Mouse (Mus musculus): ENCODE results near the gene Ddx4. TPM values are rescaled to one million over a fixed set of nuclear protein-coding genes. Genes with fewer than 3 reads are reported as not detected.

The Ddx4 gene
- polyA plus RNA-seq (2015; fragmentation: Nextera tagmentation; extraction: Ambion mirVana) = 0.41 and 0.85 TPM in 2 replicates

DNA sequence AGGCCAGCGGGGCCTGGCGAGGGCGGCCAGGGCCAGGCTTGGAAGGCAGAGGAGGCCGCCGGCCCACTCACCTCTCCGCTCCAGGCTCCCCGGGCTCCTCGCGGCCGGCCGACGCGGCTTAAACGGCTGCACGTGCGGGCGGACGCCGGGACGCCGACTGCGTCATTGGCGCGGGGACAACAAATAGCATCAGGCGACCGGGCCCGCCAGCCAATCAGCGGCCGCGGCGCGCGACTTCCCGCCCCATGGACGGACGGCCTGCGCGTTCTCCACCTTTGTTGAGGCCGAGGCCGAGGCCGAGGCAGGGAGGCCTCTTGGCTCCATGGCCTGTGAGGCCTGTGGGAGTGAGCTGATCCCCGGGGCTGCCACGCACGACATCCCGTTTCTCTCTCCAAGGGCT lies at the start of gene Ddx4:
TSS of gene Ddx4 (minus strand) at position 271 of the 400 bp plus-strand sequence.
- 71% methylated on average over 45 of the region's 45 CpGs for WGBS
- no peak for ATAC-seq (ENCODE audit: insufficient number of reproducible peaks, insufficient read depth, low FRiP score, low TSS enrichment, low read depth)
- no peaks in the 10 kb centered on the region for H3K4me1 ChIP-seq
- H3K27ac ChIP-seq = no peak within 1 kb of the TSS
- H3K36me3 ChIP-seq = no peaks in the 10 kb centered on the region
- no peak within 1 kb of the TSS for H3K4me3 ChIP-seq
- no peaks in the 10 kb centered on the region for H3K27me3 ChIP-seq
- peaks cover 10% of the 10 kb centered on the region for H3K9me3 ChIP-seq
- H3K4me2 ChIP-seq = no peak within 1 kb of the TSS
- no peak within 1 kb of the TSS for H3K9ac ChIP-seq

DNA sequence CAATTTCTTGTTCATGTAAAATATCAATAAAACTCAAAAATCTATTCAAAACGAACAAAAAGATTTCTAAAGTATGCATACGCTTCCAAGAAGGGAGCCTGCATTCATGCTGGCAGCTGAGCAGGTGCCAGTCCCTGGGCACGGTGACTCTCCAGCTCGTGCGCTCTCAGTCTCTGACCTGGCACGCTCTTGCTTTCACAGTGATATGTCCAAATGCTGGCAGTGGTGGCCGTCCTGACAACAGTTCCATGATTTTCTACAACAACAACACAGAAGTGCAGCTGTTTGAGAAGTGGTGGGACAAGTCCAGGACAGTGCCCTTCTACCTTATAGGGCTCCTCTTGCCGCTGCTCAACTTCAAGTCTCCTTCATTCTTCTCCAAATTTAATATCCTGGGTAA lies 49.0 kb upstream of the Ddx4 start:
- no peaks in the 10 kb centered on the region for H3K4me1 ChIP-seq
- no peak overlapping the region for H3K4me2 ChIP-seq
- ATAC-seq (ENCODE audit: insufficient number of reproducible peaks, insufficient read depth, low FRiP score, low TSS enrichment, low read depth) = no peak
- no peak overlapping the region for H3K4me3 ChIP-seq
- no peaks in the 10 kb centered on the region for H3K27me3 ChIP-seq
- peaks cover 11% of the 10 kb centered on the region for H3K36me3 ChIP-seq
- WGBS = 89% methylated on average over 8 of the region's 8 CpGs
- H3K9ac ChIP-seq = no peak overlapping the region
- no peak overlapping the region for H3K27ac ChIP-seq
- H3K9me3 ChIP-seq = no peaks in the 10 kb centered on the region

DNA sequence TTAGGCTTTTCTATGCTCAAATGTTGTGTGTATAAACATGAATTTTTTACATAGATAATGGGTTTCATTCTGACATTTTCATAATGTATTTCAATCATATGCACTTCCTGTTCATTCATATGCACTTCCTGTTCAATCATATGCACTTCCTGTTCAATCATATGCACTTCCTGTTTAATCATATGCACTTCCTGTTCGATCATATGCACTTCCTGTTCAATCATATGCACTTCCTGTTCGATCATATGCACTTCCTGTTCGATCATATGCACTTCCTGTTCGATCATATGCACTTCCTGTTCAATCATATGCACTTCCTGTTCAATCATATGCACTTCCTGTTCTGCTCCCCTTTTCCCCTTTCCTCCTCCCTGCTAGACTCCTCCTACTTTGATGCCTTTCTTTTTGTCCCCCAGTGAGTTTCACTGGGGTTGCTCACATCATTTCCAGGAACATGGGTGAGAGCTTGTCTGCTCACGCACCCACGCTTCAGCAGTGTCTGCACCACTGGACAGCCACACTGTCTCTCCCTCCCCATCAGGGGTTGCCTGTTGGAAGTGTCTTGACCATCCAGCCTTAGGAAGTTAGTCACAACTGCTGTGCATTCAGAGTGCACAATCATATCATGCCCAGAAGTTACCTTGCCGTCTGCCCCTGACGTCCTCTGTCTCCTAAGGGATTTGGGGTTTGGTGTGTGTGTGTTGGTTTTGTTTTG lies 43.4 kb upstream of the Ddx4 start:
- Histone ChIP-seq H3K36me3 (peaks cover 24% of the 10 kb centered on the region), H3K9me3 (peaks cover 4% of the 10 kb centered on the region), H3K9ac (no peak overlapping the region), H3K4me2 (no peak overlapping the region), H3K27ac (no peak overlapping the region), H3K27me3 (no peaks in the 10 kb centered on the region), H3K4me1 (no peaks in the 10 kb centered on the region), H3K4me3 (no peak overlapping the region)
- 94% methylated on average over 8 of the region's 8 CpGs for WGBS
- ATAC-seq (ENCODE audit: insufficient number of reproducible peaks, insufficient read depth, low FRiP score, low TSS enrichment, low read depth) = no peak

DNA sequence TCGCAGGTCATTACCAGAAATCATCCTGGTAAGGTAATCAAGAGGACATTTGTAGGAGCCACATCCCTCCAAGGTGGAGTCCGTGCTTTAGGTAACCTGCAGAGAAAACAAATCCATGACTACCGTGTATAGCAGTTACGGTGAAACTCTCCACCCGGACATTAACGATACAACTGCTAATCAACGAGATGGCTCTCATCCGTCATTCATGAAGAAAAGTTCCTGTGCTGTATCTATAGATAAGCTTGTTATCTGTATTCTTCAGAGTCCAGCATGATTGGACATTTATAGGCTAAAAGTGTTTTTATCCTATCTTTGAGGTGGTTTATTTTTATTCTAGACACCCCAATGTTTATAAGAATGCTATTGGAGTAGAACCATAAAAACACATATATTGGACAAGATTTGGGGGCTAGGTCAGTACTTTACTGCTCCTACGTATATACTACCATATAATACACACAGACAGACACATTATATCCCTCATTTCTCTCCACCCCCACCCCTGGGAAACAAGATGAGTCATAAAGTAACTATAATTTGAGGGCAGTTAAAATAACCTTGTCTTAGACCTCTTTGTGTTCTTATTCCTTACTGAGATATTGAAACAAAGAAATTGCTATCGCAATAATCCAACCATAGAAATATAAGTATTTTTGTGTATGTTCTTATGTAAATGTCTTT lies 40.7 kb upstream of the Ddx4 start:
- H3K9me3 ChIP-seq = peaks cover 4% of the 10 kb centered on the region
- H3K9ac ChIP-seq = no peak overlapping the region
- ATAC-seq (ENCODE audit: insufficient number of reproducible peaks, insufficient read depth, low FRiP score, low TSS enrichment, low read depth) = no peak
- no peak overlapping the region for H3K27ac ChIP-seq
- WGBS = 91% methylated on average over 10 of the region's 10 CpGs
- no peak overlapping the region for H3K4me3 ChIP-seq
- H3K27me3 ChIP-seq = no peaks in the 10 kb centered on the region
- peaks cover 12% of the 10 kb centered on the region for H3K36me3 ChIP-seq
- H3K4me1 ChIP-seq = no peaks in the 10 kb centered on the region
- H3K4me2 ChIP-seq = no peak overlapping the region

DNA sequence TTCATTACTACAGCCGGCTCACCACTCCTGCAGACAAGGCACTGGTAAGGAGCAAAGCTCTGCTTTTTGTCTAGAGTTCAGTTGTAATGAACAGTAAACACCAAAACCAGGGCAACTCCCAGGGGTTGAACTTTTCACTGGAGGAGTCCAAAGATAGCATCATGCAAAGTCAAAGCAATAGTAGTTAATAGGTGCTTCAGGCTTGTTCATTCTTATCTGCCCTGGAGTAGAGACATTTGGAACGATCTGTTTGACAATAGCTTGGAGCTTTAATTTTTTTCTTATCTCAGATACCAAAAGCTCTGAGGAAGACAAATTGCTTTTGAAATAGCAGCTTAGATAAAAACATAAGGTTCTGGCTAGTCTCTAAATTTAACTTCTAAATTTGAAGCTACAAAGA lies 33.9 kb upstream of the Ddx4 start:
- Histone ChIP-seq H3K4me1 (no peaks in the 10 kb centered on the region), H3K9me3 (no peaks in the 10 kb centered on the region), H3K9ac (no peak overlapping the region), H3K27ac (no peak overlapping the region), H3K36me3 (no peaks in the 10 kb centered on the region), H3K4me2 (no peak overlapping the region), H3K27me3 (no peaks in the 10 kb centered on the region), H3K4me3 (no peak overlapping the region)
- no peak for ATAC-seq (ENCODE audit: insufficient number of reproducible peaks, insufficient read depth, low FRiP score, low TSS enrichment, low read depth)
- WGBS = 87% methylated on average over 2 of the region's 2 CpGs

DNA sequence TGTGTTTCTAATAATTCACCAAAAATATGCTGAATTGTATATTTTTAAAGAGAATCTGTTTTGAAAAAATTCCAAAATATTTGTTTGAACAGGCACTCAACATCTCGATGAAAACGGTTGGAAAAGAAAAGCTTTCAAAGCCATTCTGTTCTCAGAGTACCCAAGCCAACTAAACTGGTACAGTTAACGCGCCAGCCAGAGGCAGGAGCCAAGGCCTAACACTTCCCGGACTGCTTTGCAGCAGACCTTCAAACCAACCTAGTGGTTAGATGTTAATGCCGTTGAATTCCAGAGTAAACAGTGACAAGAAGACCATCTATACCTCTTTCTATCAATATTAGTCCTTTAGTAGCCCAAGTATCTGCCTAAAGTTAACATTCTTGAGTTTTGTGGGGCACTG lies 31.7 kb upstream of the Ddx4 start:
- no peaks in the 10 kb centered on the region for H3K4me1 ChIP-seq
- H3K27ac ChIP-seq = no peak overlapping the region
- H3K4me3 ChIP-seq = no peak overlapping the region
- H3K27me3 ChIP-seq = no peaks in the 10 kb centered on the region
- H3K4me2 ChIP-seq = no peak overlapping the region
- WGBS = 76% methylated on average over 6 of the region's 6 CpGs
- ATAC-seq (ENCODE audit: insufficient number of reproducible peaks, insufficient read depth, low FRiP score, low TSS enrichment, low read depth) = no peak
- no peak overlapping the region for H3K9ac ChIP-seq
- H3K9me3 ChIP-seq = no peaks in the 10 kb centered on the region
- no peaks in the 10 kb centered on the region for H3K36me3 ChIP-seq

DNA sequence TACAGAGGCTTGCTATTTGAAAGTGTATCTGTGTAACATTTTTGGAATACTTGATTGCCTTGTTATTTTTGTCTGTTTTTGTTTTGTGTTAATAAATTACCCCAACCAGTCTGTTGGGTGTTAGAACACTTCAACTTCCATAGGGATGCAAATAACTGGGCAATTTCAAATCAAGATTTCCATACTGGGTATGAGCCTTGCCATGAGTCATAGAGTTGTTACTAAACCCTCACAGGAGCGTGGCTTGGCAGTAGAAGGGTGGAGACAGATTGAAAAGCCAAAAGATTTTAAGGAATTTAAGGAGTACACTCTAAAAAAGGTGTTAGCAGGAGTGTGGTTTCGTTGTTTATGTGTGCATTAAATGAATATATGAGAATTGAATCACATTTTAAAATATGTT lies 31.0 kb upstream of the Ddx4 start:
- ATAC-seq (ENCODE audit: insufficient number of reproducible peaks, insufficient read depth, low FRiP score, low TSS enrichment, low read depth) = no peak
- Histone ChIP-seq H3K36me3 (no peaks in the 10 kb centered on the region), H3K9me3 (no peaks in the 10 kb centered on the region), H3K27me3 (no peaks in the 10 kb centered on the region), H3K4me3 (no peak overlapping the region), H3K27ac (no peak overlapping the region), H3K4me1 (no peaks in the 10 kb centered on the region), H3K9ac (no peak overlapping the region), H3K4me2 (no peak overlapping the region)
- 79% methylated on average over 2 of the region's 2 CpGs for WGBS

DNA sequence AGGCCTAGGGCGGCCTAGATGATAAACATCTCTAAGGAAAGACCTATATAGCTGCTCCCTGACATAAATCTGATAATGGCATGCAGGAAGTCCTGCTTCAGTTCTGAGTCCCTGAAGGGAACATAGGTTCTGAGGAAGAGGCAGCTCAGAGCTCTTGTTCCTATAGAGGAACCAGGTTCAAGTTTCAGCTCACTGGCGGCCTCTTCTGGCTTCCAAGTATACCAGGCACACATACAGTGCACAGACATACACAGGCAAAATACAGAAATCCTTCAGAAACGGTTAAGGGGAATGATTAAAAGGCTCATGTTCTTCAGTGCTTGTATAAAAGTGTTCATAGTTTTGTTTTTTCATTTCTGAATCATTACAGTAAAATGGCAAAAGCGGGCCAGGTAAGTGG lies 25.9 kb upstream of the Ddx4 start:
- no peaks in the 10 kb centered on the region for H3K27me3 ChIP-seq
- 91% methylated on average over 4 of the region's 4 CpGs for WGBS
- no peak overlapping the region for H3K4me2 ChIP-seq
- no peak overlapping the region for H3K4me3 ChIP-seq
- no peak overlapping the region for H3K27ac ChIP-seq
- H3K4me1 ChIP-seq = no peaks in the 10 kb centered on the region
- no peaks in the 10 kb centered on the region for H3K9me3 ChIP-seq
- no peaks in the 10 kb centered on the region for H3K36me3 ChIP-seq
- ATAC-seq (ENCODE audit: insufficient number of reproducible peaks, insufficient read depth, low FRiP score, low TSS enrichment, low read depth) = no peak
- H3K9ac ChIP-seq = no peak overlapping the region

DNA sequence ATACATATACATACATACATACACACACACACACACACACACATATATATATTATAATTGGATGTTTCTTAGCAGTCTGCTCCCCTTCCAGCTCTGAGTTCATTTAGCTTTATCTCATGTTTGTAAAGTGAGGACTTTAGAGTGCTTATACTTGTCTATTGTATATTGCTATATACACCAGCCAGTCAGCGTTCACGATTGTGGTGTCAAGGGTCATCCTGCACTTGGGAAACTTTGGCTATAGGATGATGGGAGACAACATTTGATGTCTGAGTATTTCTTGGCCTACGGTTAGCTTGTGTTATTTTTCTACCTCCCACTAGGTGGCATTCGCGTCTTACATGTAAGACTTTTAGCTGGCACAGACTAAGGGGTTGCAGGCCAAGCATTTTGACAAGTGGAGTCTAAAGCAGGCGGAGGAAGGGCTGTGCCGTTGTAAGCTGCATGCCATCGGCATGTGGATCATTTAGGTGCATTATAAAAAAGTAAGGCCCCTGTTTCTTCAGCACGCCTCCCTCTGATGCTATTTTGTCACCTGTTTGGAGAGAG lies 21.7 kb upstream of the Ddx4 start:
- H3K4me2 ChIP-seq = no peak overlapping the region
- ATAC-seq (ENCODE audit: insufficient number of reproducible peaks, insufficient read depth, low FRiP score, low TSS enrichment, low read depth) = 0 out of 2 replicates have a peak, but pooled peaks have one; percentile 69
- H3K27me3 ChIP-seq = no peaks in the 10 kb centered on the region
- no peak overlapping the region for H3K27ac ChIP-seq
- WGBS = 13% methylated on average over 9 of the region's 9 CpGs
- no peak overlapping the region for H3K9ac ChIP-seq
- H3K4me3 ChIP-seq = no peak overlapping the region
- no peaks in the 10 kb centered on the region for H3K9me3 ChIP-seq
- H3K4me1 ChIP-seq = no peaks in the 10 kb centered on the region
- 0 out of 2 replicates have a peak, but pooled peaks cover 6% of the 10 kb centered on the region for H3K36me3 ChIP-seq

DNA sequence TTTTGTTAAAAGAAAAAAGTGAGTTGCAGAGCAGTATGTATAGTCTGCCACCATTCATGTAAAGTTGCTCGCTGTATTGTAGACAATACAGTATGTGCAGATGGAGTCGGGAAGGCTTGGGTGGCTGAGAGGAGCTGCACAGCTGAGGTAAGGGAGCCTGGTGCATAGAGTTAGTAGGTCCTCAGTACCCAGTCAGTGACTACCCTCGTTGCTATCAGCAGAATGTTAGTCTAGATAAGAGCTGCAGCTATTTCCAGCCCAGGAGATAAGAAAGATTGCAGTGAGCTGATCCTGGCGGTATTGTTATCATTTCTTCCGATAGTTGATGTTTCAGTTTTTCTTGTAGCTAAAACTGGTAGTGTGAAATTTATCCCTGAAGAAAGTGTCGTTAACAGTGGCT lies 20.5 kb upstream of the Ddx4 start:
- H3K4me3 ChIP-seq = no peak overlapping the region
- no peak overlapping the region for H3K9ac ChIP-seq
- no peaks in the 10 kb centered on the region for H3K9me3 ChIP-seq
- H3K27me3 ChIP-seq = no peaks in the 10 kb centered on the region
- ATAC-seq (ENCODE audit: insufficient number of reproducible peaks, insufficient read depth, low FRiP score, low TSS enrichment, low read depth) = no peak
- H3K4me2 ChIP-seq = no peak overlapping the region
- H3K4me1 ChIP-seq = no peaks in the 10 kb centered on the region
- H3K27ac ChIP-seq = no peak overlapping the region
- H3K36me3 ChIP-seq = 0 out of 2 replicates have a peak, but pooled peaks cover 6% of the 10 kb centered on the region
- 87% methylated on average over 6 of the region's 6 CpGs for WGBS

DNA sequence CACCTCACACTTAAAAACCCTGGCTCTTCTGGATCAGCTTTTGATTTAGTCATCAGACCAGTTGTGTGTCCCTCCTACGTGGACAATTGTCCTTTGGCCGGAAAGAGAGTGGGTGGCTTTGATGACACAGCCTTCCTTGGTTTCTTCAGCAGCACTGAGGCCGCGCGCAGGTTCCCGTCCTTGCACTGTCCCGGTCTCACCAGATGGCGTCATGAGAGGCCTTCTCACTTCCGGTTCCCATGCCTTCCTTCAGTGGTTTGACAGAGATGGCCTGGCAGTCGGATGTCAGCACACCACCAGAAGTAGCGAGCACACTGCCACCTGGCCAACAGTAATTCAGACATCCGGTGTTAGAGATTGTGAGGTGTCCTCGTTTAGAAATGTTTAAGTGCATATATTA lies 19.4 kb upstream of the Ddx4 start:
- Histone ChIP-seq H3K27ac (no peak overlapping the region), H3K27me3 (no peaks in the 10 kb centered on the region), H3K4me1 (no peaks in the 10 kb centered on the region), H3K9me3 (no peaks in the 10 kb centered on the region), H3K4me2 (no peak overlapping the region), H3K9ac (no peak overlapping the region), H3K4me3 (no peak overlapping the region), H3K36me3 (0 out of 2 replicates have a peak, but pooled peaks cover 6% of the 10 kb centered on the region)
- 69% methylated on average over 13 of the region's 13 CpGs for WGBS
- ATAC-seq (ENCODE audit: insufficient number of reproducible peaks, insufficient read depth, low FRiP score, low TSS enrichment, low read depth) = no peak

DNA sequence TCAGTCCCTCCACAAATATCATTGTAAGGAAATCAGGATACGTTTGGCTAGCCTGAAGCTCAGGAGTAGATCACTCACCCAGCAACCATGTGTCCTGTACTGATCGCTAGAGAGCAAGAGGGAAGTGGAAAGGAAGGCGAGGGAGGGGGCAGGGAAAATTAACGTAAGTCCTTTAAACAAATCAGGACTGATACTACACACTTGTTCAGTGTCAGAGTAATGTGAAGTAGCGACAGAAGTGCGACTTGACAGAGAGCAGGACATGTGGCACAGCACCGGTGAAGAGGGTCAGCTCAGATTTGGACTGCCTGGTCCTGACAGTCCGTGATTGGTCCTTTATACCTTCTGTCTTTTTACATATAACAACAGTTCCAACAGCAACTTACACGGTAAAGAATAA lies 14.9 kb upstream of the Ddx4 start:
- Histone ChIP-seq H3K27ac (no peak overlapping the region), H3K9ac (no peak overlapping the region), H3K4me1 (no peaks in the 10 kb centered on the region), H3K4me3 (no peak overlapping the region), H3K36me3 (0 out of 2 replicates have a peak, but pooled peaks cover 6% of the 10 kb centered on the region), H3K9me3 (no peaks in the 10 kb centered on the region), H3K4me2 (no peak overlapping the region), H3K27me3 (no peaks in the 10 kb centered on the region)
- 83% methylated on average over 9 of the region's 9 CpGs for WGBS
- ATAC-seq (ENCODE audit: insufficient number of reproducible peaks, insufficient read depth, low FRiP score, low TSS enrichment, low read depth) = no peak
